Mouse (Mus musculus): ENCODE results near the gene Edem1. TPM values are rescaled to one million over a fixed set of nuclear protein-coding genes. Genes with fewer than 3 reads are reported as not detected.

The Edem1 gene
- polyA plus RNA-seq, 1 experiment from 2014 or later, result 21.9 TPM

- Histone ChIP-seq H3K27ac (no peak overlapping the region), H3K4me3 (no peak overlapping the region), H3K36me3 (peaks cover 31% of the 10 kb centered on the region), H3K27me3 (ENCODE audit: insufficient read depth, poor library complexity, severe bottlenecking) (no peaks in the 10 kb centered on the region), H3K9me3 (no peaks in the 10 kb centered on the region), H3K4me1 (0 out of 2 replicates have a peak, but pooled peaks cover 14% of the 10 kb centered on the region)
- no peak for DNase-seq (ENCODE audit: low spot score)
- 84% methylated on average over 16 of the region's 16 CpGs for WGBS
Measured at GRCm38 (mm10) chr6:108835765-108836691, 7.6 kb downstream of the Edem1 start.

GRCm38 (mm10) chr6:108837081-108837480 is 8.6 kb downstream of the Edem1 start:
- H3K36me3 ChIP-seq, result peaks cover 31% of the 10 kb centered on the region

GRCm38 (mm10) chr6:108837958-108838357 is 9.5 kb downstream of the Edem1 start:
- Histone ChIP-seq H3K27me3 (ENCODE audit: insufficient read depth, poor library complexity, severe bottlenecking) (no peaks in the 10 kb centered on the region), H3K36me3 (peaks cover 35% of the 10 kb centered on the region), H3K4me1 (0 out of 2 replicates have a peak, but pooled peaks cover 10% of the 10 kb centered on the region), H3K4me3 (no peak overlapping the region), H3K27ac (no peak overlapping the region), H3K9me3 (no peaks in the 10 kb centered on the region)
- 83% methylated on average over 4 of the region's 4 CpGs for WGBS
- no peak for DNase-seq (ENCODE audit: low spot score)

More at GRCm38 (mm10) chr6:108837081-108837480, 8.6 kb downstream of the Edem1 start:
- no peaks in the 10 kb centered on the region for H3K9me3 ChIP-seq
- no peak for DNase-seq (ENCODE audit: low spot score)
- WGBS, result 89% methylated on average over 4 of the region's 4 CpGs
- 0 out of 2 replicates have a peak, but pooled peaks cover 10% of the 10 kb centered on the region for H3K4me1 ChIP-seq
- no peak overlapping the region for H3K27ac ChIP-seq
- no peak overlapping the region for H3K4me3 ChIP-seq
- H3K27me3 ChIP-seq (ENCODE audit: insufficient read depth, poor library complexity, severe bottlenecking), result no peaks in the 10 kb centered on the region

- Histone ChIP-seq H3K36me3 (peaks cover 49% of the 10 kb centered on the region), H3K4me1 (no peaks in the 10 kb centered on the region), H3K27me3 (ENCODE audit: insufficient read depth, poor library complexity, severe bottlenecking) (no peaks in the 10 kb centered on the region), H3K9me3 (no peaks in the 10 kb centered on the region), H3K27ac (no peak overlapping the region), H3K4me3 (no peak overlapping the region)
- DNase-seq (ENCODE audit: low spot score), result peak; percentile 36
- 83% methylated on average over 4 of the region's 4 CpGs for WGBS
Measured at GRCm38 (mm10) chr6:108839432-108839831, 11.0 kb downstream of the Edem1 start.

GRCm38 (mm10) chr6:108840861-108841640 is 12.6 kb downstream of the Edem1 start:
- H3K27me3 ChIP-seq (ENCODE audit: insufficient read depth, poor library complexity, severe bottlenecking), result no peaks in the 10 kb centered on the region
- WGBS, result 94% methylated on average over 8 of the region's 8 CpGs
- peaks cover 61% of the 10 kb centered on the region for H3K36me3 ChIP-seq
- H3K4me3 ChIP-seq, result no peak overlapping the region
- H3K4me1 ChIP-seq, result no peaks in the 10 kb centered on the region
- peak; percentile 65 for DNase-seq (ENCODE audit: low spot score)
- no peak overlapping the region for H3K27ac ChIP-seq
- H3K9me3 ChIP-seq, result no peaks in the 10 kb centered on the region

GRCm38 (mm10) chr6:108843664-108844063 is 15.2 kb downstream of the Edem1 start:
- peak; percentile 20 for DNase-seq (ENCODE audit: low spot score)
- H3K4me1 ChIP-seq, result no peaks in the 10 kb centered on the region
- H3K4me3 ChIP-seq, result no peak overlapping the region
- WGBS, result 84% methylated on average over 1 of the region's 1 CpGs
- no peak overlapping the region for H3K27ac ChIP-seq
- no peaks in the 10 kb centered on the region for H3K9me3 ChIP-seq
- H3K36me3 ChIP-seq, result peaks cover 55% of the 10 kb centered on the region
- H3K27me3 ChIP-seq (ENCODE audit: insufficient read depth, poor library complexity, severe bottlenecking), result no peaks in the 10 kb centered on the region

- H3K4me3 ChIP-seq, result no peak overlapping the region
- H3K36me3 ChIP-seq, result peaks cover 60% of the 10 kb centered on the region
- DNase-seq (ENCODE audit: low spot score), result peak; percentile 35
- no peaks in the 10 kb centered on the region for H3K9me3 ChIP-seq
- no peaks in the 10 kb centered on the region for H3K27me3 ChIP-seq (ENCODE audit: insufficient read depth, poor library complexity, severe bottlenecking)
- H3K27ac ChIP-seq, result no peak overlapping the region
- H3K4me1 ChIP-seq, result no peaks in the 10 kb centered on the region
- WGBS, result 70% methylated on average over 3 of the region's 3 CpGs
Measured at GRCm38 (mm10) chr6:108844093-108844492, 15.7 kb downstream of the Edem1 start.

- DNase-seq (ENCODE audit: low spot score), result peak; percentile 69
- H3K4me3 ChIP-seq, result no peak overlapping the region
- no peaks in the 10 kb centered on the region for H3K4me1 ChIP-seq
- H3K27ac ChIP-seq, result no peak overlapping the region
- H3K36me3 ChIP-seq, result peaks cover 57% of the 10 kb centered on the region
- no peaks in the 10 kb centered on the region for H3K9me3 ChIP-seq
- no peaks in the 10 kb centered on the region for H3K27me3 ChIP-seq (ENCODE audit: insufficient read depth, poor library complexity, severe bottlenecking)
- WGBS, result 94% methylated on average over 7 of the region's 7 CpGs
Measured at GRCm38 (mm10) chr6:108844771-108845170, 16.3 kb downstream of the Edem1 start.

GRCm38 (mm10) chr6:108852088-108852670 is 23.7 kb downstream of the Edem1 start:
- Histone ChIP-seq H3K27me3 (ENCODE audit: insufficient read depth, poor library complexity, severe bottlenecking) (no peaks in the 10 kb centered on the region), H3K4me1 (no peaks in the 10 kb centered on the region), H3K36me3 (peaks cover 77% of the 10 kb centered on the region), H3K27ac (no peak overlapping the region), H3K4me3 (no peak overlapping the region), H3K9me3 (no peaks in the 10 kb centered on the region)
- 89% methylated on average over 8 of the region's 8 CpGs for WGBS
- DNase-seq (ENCODE audit: low spot score), result no peak

- no peaks in the 10 kb centered on the region for H3K4me1 ChIP-seq
- no peak overlapping the region for H3K27ac ChIP-seq
- no peak overlapping the region for H3K4me3 ChIP-seq
- WGBS, result 92% methylated on average over 5 of the region's 5 CpGs
- H3K9me3 ChIP-seq, result no peaks in the 10 kb centered on the region
- no peaks in the 10 kb centered on the region for H3K27me3 ChIP-seq (ENCODE audit: insufficient read depth, poor library complexity, severe bottlenecking)
- DNase-seq (ENCODE audit: low spot score), result peak; percentile 63
- H3K36me3 ChIP-seq, result peaks cover 79% of the 10 kb centered on the region
Measured at GRCm38 (mm10) chr6:108852986-108853385, 24.5 kb downstream of the Edem1 start.

- 94% methylated on average over 9 of the region's 9 CpGs for WGBS
- DNase-seq (ENCODE audit: low spot score), result peak; percentile 65
- no peak overlapping the region for H3K4me3 ChIP-seq
- no peaks in the 10 kb centered on the region for H3K4me1 ChIP-seq
- H3K9me3 ChIP-seq, result 0 out of 2 replicates have a peak, but pooled peaks cover 4% of the 10 kb centered on the region
- H3K36me3 ChIP-seq, result peaks cover 41% of the 10 kb centered on the region
- H3K27ac ChIP-seq, result no peak overlapping the region
- no peaks in the 10 kb centered on the region for H3K27me3 ChIP-seq (ENCODE audit: insufficient read depth, poor library complexity, severe bottlenecking)
Measured at GRCm38 (mm10) chr6:108858583-108858982, 30.1 kb downstream of the Edem1 start.

- no peak overlapping the region for H3K27ac ChIP-seq
- 85% methylated on average over 1 of the region's 1 CpGs for WGBS
Measured at GRCm38 (mm10) chr6:108861226-108861625, 32.8 kb downstream of the Edem1 start.

More at GRCm38 (mm10) chr6:108861226-108861625, 32.8 kb downstream of the Edem1 start:
- no peak overlapping the region for H3K4me3 ChIP-seq
- no peaks in the 10 kb centered on the region for H3K4me1 ChIP-seq
- no peaks in the 10 kb centered on the region for H3K27me3 ChIP-seq (ENCODE audit: insufficient read depth, poor library complexity, severe bottlenecking)
- peak; percentile 58 for DNase-seq (ENCODE audit: low spot score)
- peaks cover 14% of the 10 kb centered on the region for H3K36me3 ChIP-seq
- 0 out of 2 replicates have a peak, but pooled peaks cover 4% of the 10 kb centered on the region for H3K9me3 ChIP-seq
